Mouse (Mus musculus) urinary bladder, adult 2 months (tissue): ENCODE measurements around the gene Kif5c. TPM values are rescaled to one million over a fixed set of nuclear protein-coding genes. Genes with fewer than 3 reads are reported as not detected.

ENCODE experiments used
- DNase-seq: peaks from one replicate; pipeline ENCODE4 v3.0.0; 2022; ENCODE audit warnings: low spot score
- polyA plus RNA-seq: library from polyadenylated mRNA; depleted of rRNA; stranded (reverse); fragments of >200 nt; gene quantifications from 2 replicates; pipeline ENCODE4 v1.2.3, GENCODE M21; 2012

Kif5c gene
- polyA plus RNA-seq, 1 experiment = 2.7 TPM

DNA sequence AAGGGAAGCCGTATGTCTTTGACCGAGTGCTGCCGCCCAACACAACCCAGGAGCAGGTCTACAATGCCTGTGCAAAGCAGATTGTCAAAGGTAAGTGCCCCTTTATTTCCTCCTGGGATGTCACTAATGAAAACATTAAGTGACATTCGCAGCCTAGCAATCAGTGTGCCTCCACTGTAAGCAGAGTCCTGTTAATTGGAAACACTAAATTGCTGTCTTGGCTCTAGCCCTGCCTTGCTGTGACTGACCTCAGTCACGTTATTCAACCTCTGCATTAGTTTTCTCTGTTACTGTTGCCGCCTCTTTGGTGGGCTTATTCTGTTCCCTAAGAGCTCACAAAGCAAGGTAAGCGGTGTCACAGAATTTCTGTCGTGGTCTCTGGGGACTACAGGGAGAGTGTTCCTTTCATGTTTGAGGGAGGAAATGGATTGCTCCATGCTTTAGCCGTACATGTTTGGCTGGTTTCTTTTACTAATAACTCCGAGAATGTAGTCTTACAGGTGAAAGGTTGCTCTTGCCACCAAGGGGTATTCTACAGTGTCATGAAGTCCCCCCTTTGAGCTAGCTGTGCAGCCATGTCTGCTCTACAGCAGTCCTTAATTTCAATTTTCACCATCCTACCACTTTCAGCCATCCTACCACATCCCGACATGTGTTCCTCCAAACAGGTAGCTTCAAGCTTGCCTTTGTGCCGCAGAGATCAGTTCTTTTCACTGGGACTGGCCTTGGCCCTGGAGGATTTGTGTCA, 52.8 kb downstream of the Kif5c start:
- DNase-seq = no peak

- DNase-seq = no peak
Observed at GRCm38 (mm10) chr2:49672501-49672874, 53.4 kb downstream of the Kif5c start.

GRCm38 (mm10) chr2:49676020-49676419, 56.9 kb downstream of the Kif5c start:
- no peak for DNase-seq

DNA sequence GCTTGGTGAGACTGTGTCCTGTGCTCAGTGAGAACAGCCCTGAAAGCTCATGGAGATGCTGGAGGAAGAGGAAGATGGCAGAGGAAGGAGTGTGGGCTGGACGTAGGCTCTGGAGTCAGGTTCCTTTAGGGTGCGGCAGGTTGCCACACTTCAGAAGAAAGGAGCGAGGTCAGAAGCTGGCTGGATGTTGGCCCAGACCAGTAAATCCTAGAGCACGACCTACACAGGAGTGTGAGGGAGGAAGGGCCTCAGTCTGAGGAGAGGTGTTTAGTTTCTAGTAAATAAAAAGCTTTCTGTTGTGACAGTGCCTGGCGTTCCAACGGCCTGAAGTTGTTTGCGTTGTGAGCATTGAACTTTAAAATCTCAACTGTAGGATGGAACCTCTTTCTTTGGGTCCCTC, 59.3 kb downstream of the Kif5c start:
- DNase-seq = no peak

- DNase-seq = no peak
Observed at GRCm38 (mm10) chr2:49679135-49679964, 60.3 kb downstream of the Kif5c start.

DNA sequence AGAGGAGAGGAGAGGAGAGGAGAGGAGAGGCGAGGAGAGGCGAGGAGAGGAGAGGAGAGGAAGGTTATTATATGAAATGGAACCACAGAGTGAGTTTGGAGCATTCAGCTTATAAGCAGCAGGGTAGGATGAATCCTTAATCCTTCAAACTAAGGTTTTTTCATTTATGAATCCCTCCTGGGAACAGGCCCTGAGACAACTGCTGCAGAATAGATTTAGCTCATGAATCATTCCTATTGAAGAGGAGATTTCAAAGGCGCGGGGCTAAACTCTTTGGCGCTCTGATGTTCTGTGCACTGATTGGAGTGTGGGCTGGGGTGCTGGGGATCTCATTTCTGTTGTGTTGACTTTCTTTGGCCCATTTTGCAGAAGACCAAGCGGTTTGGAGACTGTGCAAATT, 63.7 kb downstream of the Kif5c start:
- no peak for DNase-seq

GRCm38 (mm10) chr2:49684808-49685207, 65.7 kb downstream of the Kif5c start:
- DNase-seq = no peak

DNA sequence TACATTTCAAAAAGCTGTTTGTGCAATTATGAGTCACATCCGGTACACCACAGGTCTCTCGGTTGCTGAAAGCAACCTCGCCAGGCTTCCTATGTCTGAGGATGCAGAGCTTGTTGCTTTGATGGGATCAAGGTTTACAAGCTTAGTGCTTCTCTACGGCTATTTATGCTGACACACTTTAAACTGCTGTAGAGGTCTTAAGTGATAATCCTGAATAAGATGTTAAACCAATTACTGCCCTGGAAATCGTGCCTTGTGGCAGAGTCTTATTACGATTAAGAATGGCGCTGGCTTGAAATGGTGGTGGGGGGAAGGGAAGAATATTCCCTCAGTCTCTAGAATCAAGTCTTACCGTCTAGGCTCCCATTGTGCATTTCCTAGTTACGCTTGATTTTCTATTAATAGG, 71.3 kb downstream of the Kif5c start:
- DNase-seq = no peak

DNA sequence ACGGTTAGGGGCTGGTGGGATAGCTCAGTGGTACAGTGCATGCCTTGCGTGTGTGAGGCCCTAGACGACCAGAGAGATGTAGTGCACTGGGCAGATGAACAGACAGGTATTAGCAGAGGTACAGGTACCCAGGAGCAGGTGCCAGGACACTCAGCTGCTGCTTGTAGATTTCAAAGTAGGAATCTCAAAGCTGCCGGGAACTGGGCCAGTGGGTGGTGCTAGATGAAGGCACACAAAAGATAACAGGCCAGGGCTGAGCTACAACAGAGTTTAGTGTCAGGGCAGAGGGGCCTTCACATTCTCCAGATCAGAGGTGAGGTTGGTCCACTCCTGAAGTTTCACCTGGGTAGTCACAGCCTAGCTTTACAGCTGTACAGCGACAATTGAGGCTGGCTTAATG, 72.3 kb downstream of the Kif5c start:
- DNase-seq = no peak

GRCm38 (mm10) chr2:49694727-49695126, 75.6 kb downstream of the Kif5c start:
- DNase-seq = no peak

- DNase-seq = no peak
Observed at GRCm38 (mm10) chr2:49695461-49695860, 76.4 kb downstream of the Kif5c start.

DNA sequence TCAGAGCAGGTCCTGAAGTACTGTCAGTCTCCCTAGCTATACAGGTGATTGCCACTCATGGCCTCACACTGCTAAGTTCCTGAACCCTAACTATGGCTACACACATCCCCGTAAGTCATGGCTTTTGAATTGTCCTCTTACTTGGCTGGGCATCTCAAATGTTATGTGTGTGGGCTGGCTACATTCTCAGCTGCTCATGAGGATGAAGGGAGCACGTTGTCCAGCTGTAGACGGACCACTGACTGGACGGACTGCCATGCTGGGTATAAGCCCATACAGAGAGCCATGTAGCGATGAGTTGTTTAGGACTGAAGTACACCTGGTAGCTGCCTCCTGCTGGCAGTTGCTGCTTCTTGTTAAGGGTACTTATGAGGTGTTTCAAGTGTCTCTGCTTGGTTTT, 79.8 kb downstream of the Kif5c start:
- no peak for DNase-seq

GRCm38 (mm10) chr2:49700176-49700971, 81.3 kb downstream of the Kif5c start:
- DNase-seq = no peak

- DNase-seq = no peak
Observed at GRCm38 (mm10) chr2:49710223-49710622, 91.1 kb downstream of the Kif5c start.

DNA sequence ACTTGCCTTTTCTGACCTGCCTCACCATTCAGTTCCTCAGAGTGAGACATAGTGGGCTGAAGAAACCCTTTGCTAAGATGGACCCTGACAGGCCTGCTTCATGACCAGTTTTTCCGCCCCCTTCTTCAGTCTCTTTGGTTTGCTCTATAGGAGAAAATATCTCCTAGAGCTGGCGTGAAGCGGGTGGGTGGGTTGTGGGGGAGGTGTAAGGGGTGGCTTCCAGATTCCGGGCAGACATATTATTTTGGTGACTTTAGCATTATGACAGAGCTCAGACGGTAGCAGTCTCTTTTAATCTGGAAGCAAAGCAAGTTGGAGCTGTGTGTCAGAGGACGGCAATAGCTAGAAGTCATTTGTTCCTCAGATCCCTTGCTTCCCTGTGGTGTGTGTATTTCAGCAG, 92.6 kb downstream of the Kif5c start:
- no peak for DNase-seq

- DNase-seq = no peak
Observed at GRCm38 (mm10) chr2:49712336-49712887, 93.3 kb downstream of the Kif5c start.

- DNase-seq = no peak
Observed at GRCm38 (mm10) chr2:49716490-49716889, 97.4 kb downstream of the Kif5c start.

DNA sequence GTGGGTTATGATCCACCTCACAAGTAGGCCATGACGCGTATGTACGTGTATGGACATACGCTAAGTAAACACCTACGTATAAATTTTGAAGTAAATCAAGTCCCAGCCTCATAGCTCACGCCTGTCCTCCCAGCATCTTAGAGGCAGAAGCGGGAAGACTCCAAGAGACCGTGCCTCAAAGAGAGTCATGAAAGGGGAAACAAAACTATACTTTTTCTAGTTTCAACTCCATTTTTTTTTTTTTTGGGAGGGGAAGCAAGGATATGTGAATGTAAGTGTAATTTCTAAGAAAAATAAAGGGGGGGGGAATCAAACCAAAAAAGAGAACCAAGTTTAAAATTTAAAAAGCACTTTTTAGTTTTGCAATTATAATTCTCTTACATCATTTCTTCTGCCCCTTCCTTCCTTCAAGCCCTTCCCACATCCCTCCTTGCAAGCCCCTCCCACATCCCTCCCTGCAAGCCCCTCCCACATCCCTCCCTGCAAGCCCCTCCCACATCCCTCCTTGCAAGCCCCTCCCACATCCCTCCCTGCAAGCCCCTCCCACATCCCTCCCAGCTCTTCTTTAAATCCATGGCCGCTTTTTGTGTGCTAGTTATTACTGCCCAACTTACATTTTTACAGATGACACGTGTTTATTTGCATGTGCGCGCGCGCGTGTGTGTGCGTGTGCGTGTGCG, 98.5 kb downstream of the Kif5c start:
- DNase-seq = no peak

DNA sequence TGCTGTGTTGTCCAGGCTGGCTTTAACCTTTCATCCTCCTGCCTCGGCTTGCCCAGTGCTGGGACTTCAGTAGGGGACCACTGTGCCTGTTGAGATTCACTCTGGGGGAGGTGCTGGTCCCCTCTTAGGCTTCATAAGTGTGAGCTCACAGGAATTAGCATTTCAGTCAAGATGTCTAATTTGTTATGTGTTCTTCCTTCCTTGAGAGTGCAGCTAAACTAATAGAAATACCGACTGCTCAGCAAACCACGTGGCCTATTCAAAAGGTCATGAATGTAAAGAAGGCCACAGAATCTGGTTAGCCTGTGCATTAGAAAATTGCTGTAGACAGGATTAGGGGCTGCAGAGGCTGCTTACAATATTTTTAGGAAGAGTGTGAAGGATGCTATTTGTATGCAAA, 99.4 kb downstream of the Kif5c start:
- no peak for DNase-seq

GRCm38 (mm10) chr2:49718935-49719850, 100.1 kb downstream of the Kif5c start:
- DNase-seq = no peak
